Mouse (Mus musculus) thymus, adult 2 months (tissue): ENCODE data around the gene Zbtb38.

Experiments
- CTCF ChIP-seq: fragments of 200-500 bp; IDR thresholded peaks from 2 replicates; pipeline ENCODE4 v1.5.1; 2012; ENCODE audit warnings: mild to moderate bottlenecking, control low read depth, low read length, moderate library complexity, borderline replicate concordance; ENCODE audit not compliant: control insufficient read depth, poor library complexity, insufficient read depth; ENCODE audit errors: extremely low read depth
- POLR2A ChIP-seq: fragments of 200-500 bp; IDR thresholded peaks from 2 replicates; pipeline ENCODE4 v1.6.1; 2012; ENCODE audit warnings: mild to moderate bottlenecking, low read length, control low read depth, moderate library complexity; ENCODE audit not compliant: control insufficient read depth, poor library complexity, insufficient read depth; ENCODE audit errors: extremely low read depth

GRCm38 (mm10) chr9:96671249-96671648 is 81.4 kb downstream of the Zbtb38 start:
- TF ChIP-seq CTCF (no peak), POLR2A (no peak)
